Mouse (Mus musculus): ENCODE results near the gene Cyp21a1.
A peak's percentile ranks its signal among the peaks of the same experiment; 100 is the strongest.
"Not testable (repeated sequence)": the region's sequence is repeated elsewhere in the genome, so short reads cannot be mapped to it uniquely, and the experiment has no call there.

Cyp21a1 gene

DNA sequence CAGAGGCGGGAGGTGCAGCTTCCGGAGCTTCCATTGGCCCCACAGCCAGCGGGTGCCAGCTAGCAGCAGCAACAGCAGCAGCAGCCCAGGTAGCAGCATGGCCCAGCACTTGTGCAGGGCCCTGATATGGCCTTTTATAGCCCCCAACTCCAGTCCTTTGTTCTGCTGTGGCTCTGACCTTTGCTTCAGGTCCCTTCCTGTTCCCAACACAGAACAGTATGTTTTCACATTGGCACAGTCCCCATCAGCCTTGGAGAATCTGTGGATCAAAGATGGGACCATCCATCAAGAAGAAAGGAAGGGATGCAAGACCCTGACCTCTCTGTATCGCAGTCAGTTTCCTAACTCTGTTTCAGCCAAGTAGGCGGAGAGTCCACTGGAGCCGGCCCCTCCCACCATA, at the start of gene Cyp21a1:
Cyp21a1 (minus strand) TSS at position 261 of the 400 bp plus-strand sequence.
- DNase-seq (ENCODE audit: extremely low spot score) = not testable (repeated sequence)

DNA sequence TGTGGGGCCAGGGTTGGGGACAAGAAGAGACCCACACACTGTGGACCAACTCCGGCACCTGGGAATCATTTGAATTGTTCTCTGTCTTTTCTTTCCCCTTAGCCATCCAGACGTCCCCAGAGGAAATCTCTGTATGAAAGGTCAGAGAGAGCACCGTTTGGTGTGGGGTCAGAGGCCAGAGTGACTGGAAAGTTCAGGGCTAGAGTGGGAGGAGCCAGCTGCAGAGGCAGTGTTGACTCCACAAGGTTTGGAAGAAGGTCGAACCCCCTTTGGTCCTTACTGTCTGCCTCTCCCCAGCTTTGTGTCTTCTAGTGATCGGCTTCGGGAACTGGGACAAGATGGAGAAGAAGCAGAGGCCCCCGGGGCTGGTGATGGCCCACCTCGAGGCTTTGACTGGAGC, 49.1 kb upstream of the Cyp21a1 start:
- no peak for DNase-seq (ENCODE audit: extremely low spot score)

DNA sequence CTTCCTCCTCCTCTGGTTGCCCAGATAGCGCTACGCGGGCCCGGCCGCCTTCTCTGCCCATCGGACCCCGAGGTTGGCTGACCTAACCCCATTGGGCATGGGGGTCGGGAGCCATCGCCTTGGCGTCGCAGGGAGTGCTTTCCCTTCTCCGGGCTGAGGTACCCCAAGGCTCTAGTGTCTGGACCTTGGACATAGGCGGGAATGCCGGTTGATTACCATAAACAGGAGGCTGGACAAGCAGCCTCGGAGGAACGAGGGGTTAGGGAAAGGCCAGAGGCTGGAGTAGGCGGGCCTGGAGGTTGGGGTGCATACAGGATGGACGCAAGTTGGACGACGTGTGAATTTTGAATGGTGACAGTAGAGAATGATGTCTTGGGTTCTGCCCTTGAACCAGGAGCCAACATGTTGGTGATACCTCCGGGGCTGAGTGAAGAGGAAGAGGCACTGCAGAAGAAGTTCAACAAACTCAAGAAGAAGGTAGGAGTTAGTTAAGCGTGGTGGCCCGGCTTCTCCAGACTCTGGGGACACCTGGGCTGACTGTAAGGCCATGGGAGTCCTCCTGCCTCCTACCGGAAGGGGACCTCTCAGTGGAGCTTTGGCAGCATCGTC, 46.3 kb upstream of the Cyp21a1 start:
- DNase-seq (ENCODE audit: extremely low spot score) = no peak

DNA sequence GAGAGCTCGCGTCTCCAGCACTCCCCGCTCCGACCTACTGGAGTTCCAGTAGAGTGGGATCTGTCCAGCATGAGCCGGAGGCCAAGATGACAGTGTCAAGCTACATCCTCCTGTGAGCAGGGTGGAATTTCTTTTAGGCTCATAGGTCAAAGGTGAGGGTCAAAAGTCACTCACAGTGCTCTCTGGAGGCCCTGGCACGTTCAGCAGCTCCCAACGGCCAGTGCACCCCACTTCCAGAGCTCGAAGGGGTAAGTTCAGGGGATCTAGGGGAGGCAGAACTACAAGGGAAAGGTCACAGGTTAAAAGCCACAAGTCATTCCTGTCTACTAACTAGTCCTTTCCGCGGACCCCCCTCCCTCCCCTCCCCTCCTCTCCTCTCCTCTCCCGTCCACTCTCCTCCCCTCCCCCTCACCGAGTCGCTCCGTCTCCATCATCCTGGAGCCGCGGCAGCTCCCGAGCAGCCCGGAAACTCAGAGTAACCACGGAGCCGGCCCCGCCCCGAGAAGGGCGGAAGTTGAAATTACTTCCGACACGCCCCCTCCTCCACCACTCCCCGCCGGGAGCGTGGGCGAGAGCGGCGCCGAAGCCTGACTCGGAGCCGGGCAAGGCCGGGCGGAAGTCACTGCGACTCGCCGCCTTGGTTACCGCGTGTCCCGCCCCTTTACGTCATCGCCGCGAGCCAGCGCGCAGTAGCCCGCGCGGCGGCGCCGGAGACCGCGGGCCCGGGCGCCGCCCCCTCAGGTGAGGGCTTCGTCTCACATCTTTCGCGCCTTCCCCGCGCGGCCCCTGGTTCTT, 45.6 kb upstream of the Cyp21a1 start, which contains the start of the genes Skiv2l and Nelfe:
Skiv2l (minus strand) TSS at position 489 of the 795 bp plus-strand sequence.
Nelfe (plus strand) TSS at position 670 of the 795 bp plus-strand sequence.
- peak; percentile 98 for DNase-seq (ENCODE audit: extremely low spot score)

DNA sequence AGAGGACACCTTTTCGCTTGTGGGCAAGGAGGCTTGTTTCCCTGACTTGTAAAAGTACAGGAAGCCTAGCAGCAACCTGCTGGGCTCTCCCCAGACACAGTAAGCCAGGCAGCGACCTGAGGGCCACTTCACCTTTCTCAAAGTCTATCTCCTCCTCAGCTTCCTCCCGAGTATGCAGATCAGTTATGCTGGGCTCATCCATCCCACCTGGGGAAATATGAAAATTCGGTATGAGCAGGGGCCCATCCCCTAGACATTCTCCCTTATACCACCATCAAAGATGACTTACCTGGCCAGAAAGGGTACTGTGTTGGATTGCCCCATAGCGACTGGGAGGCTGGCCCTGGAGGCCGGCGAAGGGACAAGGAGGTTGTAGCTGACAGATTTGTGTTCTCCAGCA, 43.3 kb upstream of the Cyp21a1 start:
- no peak for DNase-seq (ENCODE audit: extremely low spot score)

DNA sequence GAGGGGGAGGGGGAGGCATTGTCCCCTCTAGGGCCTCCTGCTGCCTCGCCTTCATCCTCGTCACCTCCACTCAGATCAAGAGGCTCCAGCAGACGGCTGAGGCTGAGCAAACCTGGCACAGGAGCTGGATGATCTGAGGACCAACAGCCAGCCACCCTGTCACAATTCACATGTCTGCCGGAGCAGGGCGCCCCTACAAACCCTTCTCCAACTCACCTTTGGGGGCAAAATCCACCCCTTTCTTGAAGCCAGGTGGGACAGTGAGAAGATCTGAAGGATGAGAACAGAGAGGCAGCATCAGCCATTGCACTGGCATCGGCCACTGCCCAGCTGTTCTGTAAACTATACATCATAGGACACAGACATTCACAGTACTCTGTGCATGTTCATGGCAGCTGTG, 42.8 kb upstream of the Cyp21a1 start:
- no peak for DNase-seq (ENCODE audit: extremely low spot score)

DNA sequence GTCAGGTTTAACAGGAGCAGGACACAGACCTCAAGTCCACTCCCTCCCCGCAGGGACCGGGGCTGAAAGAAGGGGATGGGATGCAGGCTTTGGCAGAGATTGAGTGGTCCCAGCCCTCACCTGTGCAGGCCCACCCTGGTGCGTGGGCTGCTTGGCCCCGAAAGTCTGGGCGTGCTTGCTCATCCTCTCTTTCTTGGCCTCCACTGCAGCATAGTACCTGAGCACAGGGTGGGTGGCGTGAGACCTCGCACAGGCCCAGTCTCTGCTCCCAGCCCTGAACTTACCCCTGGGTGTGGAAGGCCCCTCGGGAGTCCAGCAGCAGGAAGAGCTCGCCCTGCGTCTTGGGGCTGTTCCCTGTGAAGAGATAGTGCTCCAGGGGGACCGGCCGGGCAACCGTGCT, 40.5 kb upstream of the Cyp21a1 start:
- no peak for DNase-seq (ENCODE audit: extremely low spot score)

DNA sequence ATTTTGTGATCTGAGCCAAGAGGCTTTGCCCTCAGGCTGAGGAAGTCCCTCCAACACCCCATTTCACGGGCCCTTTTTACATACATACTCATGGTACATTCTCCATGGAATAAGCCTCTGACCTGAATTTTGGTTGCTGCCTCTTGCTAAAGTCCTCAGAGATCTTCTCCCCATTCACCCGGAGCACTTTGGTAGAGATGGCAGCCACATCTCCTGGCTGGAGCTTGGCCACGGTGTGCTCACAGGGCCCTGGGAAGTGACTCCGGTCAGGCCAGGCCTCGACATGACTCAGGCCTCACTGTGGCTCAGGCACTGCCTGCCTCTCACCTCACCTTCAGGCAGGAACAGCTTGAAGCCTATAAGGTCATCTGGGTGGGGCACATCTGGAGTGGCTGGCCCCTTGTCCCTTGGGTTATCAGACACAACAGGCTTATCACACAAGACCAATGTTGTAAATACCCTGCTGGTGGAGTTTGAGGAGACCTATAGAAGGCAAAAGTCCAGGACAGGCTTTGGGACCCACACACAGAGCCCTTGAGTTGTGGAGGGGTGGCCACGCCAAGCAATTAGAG, 36.5 kb upstream of the Cyp21a1 start:
- no peak for DNase-seq (ENCODE audit: extremely low spot score)

DNA sequence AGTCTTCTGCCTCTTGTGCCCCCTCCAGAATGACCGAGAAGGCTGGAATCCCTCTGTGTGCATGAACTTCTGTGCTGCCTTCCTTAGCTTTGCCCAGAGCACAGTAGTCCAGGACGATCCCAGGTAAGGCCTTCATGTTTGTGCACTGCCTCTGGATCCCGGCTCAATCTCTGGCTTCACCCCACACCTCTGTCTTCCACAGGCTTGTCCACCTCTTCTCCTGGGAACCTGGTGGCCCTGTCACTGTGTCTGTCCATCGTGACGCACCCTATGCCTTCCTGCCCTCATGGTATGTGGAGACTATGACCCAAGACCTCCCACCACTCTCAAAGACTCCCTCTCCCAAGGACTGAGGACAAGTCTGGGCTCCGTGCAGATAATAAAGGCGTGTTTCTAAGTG, 34.4 kb upstream of the Cyp21a1 start:
- DNase-seq (ENCODE audit: extremely low spot score) = no peak

DNA sequence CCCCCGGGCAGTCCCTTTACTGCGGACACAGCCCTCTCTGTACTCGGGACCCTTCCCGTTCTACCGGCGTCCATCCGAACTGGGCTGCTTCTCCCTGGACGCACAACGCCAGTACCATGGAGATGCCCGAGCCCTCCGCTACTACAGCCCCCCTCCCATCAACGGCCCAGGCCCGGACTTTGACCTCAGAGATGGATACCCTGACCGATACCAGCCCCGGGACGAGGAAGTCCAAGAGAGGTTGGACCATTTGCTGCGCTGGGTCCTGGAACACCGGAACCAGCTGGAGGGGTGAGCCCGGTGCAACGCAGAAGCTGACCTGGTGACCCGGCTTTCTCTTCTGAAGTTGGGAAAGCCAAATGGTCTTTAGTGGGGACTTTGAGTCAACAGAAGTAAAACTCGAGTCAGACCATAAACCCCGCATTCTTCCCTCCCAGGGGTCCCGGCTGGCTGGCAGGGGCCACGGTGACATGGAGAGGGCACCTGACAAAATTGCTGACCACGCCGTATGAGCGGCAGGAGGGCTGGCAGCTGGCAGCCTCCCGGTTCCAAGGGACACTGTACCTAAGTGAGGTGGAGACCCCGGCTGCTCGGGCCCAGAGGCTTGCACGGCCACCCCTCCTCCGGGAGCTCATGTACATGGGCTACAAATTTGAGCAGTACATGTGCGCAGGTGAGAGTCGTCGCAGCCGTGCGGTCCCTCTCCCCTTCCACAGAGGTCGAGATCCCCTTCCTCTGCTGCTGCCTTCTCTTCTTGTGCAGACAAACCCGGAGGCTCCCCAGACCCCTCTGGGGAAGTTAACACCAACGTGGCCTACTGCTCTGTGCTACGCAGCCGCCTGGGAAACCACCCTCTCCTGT, 33.3 kb upstream of the Cyp21a1 start:
- DNase-seq (ENCODE audit: extremely low spot score) = no peak

DNA sequence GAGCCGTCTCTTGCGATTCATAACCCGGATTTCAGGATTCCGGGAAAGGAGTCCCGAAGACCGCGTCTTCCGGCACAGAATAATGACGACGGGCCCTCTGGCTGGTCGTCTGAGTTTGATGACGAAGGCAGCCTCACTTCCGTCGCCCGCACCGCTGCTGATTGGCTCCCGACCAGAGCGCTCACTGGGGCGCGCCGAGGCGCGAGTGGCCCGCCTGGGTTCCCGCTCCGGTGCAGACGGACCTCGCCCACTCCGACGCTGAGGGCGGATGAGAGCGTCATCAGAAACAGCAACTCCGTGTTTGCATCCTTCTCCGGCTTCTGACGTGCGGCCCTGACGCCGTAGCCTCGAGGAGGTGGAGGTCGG, 32.5 kb upstream of the Cyp21a1 start, which contains the start of the genes Stk19 and Dxo:
Stk19 (minus strand) TSS at position 90 of the 366 bp plus-strand sequence.
Dxo (plus strand) TSS at position 164 of the 366 bp plus-strand sequence.
- peak; percentile 98 for DNase-seq (ENCODE audit: extremely low spot score)

DNA sequence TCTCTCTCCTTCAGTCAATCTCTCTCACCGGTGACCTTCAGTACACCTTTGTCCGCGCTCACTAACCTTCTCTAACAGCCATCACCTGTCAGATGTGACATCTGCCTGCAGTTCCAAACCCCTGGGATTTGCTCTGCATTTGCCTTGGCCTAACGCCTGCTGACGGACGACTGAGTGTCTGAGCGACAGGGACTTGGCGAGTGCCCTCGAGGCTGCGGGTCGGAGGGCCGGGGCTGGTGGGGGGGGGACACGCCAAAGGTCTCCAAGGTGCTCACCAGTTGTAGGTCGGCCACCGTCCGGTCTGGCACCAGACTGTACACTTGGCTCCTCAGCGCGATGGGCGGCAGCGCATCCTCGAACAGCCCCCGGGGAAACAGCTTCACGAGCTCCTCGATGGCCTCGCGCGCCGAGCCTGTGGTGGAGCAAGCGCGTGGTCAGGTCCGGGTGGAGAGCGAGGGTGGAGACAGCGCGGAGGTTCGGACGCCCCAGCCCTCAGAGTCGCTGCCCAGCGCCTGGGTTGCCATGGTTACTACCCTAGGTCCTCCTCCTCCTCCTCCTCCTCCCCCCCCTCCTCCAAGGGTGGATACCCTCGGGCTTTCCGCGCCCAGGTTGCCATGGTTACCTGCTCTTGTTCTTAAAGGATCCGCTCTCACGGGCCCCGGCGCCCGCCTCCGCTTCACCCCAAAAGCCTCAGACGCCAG, 31.9 kb upstream of the Cyp21a1 start:
- no peak for DNase-seq (ENCODE audit: extremely low spot score)

DNA sequence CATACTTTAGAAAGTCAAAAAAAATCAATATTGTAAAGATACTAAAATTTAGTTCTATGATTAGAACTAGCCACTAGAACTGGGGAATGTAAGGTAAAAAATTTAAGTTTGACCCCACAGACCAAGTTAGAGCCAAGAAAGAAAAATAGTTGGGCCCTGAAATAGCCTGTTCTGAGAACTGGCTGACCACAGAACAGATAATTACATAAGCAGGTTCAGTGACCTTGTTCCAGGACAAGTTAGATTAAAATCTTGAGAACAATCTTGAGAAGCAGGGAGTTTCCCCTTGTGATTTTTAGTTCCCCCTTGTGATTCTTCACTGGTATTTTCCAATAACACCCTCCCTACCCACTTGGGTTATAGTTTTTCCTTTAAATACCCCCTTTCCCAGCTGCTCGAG, 26.4 kb upstream of the Cyp21a1 start:
- not testable (repeated sequence) for DNase-seq (ENCODE audit: extremely low spot score)

DNA sequence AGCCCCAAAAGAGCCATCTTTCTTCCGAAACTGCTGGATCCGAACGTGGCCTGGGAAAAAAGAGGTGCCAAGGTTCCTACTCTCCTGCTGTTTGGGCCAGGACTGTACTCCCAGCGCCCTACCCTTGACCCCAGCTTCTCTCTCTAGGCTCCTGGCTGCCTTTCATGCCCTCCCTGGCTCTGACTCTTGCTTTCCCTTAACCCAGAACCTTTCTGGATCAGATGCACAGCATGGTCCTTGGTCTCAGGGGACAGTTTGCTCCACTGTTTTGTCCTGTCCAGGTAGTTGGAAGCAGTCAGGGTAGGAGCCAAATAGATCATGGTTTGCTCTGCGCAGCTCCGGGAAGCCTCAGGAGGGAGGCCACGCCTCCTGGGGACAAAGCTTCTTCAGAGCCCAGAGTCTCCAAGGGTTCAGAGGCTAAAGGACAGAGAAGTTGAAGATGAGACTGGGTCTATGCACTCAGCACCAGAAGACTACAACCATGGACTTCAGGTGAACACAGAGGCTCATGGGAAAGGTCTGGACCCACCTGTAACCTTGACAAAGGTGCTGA, 10.5 kb upstream of the Cyp21a1 start:
- DNase-seq (ENCODE audit: extremely low spot score) = no peak

DNA sequence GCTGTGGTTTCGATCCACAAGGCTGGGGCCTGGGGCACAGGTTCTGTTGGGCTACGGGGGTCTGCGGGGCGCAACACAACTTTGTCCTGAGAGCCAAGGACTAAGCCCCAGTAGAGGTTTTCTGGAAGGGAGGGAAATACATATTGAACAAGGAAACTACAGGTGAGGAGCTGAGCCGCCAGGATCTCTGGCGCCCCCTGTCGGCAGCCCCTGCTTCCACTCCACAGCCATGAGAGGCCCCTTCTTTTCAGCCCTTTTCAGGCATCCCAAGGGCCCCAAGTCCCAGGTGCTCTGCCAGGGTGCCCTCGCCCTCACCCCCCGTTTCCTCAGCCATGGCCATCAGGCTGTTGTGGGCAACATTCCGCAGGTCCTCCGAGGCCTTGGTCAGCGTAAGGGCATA, 9.4 kb upstream of the Cyp21a1 start:
- DNase-seq (ENCODE audit: extremely low spot score) = not testable (repeated sequence)

DNA sequence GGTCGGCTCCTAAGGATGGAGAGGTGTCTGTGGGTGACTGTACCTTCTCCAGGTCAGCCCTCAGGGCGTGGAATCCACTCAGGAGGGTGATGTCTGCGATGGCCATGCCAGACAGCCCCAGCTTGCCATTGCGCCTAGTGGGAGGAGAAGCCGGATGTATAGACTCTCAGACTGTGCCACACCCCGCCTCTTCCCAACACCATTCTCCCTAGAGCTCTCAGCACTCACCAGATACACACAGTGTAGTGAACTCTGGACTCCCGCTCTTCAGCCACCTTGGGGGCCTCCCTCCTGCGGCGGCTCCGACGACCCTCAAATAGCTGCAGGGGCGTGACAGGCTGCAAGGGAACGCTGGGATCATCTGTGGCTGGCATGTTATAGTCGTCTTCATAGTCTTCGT, 6.9 kb upstream of the Cyp21a1 start:
- no peak for DNase-seq (ENCODE audit: extremely low spot score)

DNA sequence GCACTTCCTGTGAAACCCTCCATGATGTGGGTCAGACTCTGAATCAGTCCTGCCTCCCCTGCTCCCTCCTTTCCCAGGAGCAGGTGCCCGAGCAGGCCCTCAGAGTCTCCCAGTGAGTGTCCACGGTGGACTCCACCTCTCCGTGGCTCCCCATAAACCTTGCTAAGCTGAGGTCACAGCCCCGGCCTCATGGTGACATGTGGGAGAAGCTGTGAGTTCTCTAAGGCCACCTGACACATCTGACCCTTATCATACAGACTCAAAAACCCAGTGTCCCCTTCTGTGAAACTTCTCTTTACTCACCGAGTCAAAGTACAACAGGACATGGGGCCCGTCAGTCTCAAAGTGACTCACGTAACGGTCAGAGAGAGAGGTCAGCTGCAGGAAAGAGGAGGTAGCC, 6.5 kb upstream of the Cyp21a1 start:
- DNase-seq (ENCODE audit: extremely low spot score) = not testable (repeated sequence)

DNA sequence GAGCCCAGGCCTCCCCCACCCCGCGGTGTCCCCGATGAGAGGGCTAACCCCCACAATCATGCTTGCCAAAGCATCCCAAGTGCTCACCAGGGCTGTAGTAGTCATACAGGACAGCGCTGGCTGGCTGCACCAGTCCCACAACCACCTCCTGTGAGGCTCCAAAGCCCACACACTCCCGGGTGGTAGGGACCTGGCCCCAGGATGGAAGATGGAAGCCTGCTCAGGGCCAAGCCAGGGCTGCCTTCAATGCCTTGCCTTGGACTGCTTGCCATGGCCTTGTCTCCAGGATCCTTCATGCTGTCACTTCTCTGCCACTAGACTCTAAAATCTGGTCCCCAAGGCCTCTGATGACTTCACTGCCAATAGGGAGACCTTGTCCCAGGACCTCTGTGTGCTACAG, 6.0 kb upstream of the Cyp21a1 start:
- not testable (repeated sequence) for DNase-seq (ENCODE audit: extremely low spot score)

DNA sequence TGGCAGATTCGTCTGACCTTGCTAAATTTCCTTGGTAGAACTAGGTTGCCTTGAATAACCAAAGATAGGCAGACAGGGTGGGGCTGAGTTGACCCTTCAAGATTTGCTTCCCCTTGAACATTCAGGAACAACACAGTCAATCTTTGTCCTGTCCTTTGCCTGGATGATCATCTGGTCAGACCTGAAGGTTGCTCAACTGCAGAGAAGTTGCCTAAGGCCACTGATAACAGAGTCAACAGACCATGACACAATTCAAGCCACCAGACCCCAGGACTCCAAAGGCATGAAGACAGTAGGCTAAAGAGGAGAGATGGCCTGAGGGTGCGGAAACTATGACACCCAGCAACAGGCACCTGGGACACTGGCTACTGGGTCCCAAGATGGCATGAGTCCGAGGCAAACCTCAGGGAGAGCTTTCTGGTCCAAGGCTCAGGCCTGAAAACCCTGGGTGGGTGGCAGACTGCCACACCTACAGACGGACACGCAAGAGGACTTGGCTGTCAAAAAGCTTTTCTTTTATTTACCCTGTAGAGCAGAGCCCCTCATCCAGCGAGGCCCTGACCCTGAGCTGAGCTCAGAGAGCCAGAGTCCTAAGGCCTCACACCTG, 4.3 kb upstream of the Cyp21a1 start:
- DNase-seq (ENCODE audit: extremely low spot score) = no peak

DNA sequence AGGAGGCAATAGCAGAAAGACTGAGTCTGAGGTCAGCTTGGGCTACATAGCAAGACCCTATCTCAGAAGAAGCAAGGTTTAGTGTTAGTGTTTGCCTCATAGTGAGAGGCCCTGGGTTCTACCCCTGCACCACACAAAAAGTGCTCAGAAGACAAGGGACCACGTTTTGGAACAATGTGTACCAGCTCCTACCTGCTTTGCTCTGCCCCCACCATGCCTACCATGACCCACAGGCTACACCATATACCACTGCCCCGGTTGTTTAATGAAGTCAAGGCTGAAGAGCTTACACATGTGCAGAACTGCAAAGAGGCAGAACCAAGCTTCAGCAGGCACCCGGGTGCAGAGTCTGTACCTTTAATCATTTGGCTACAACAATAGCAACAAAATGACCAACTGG, 2.8 kb upstream of the Cyp21a1 start:
- DNase-seq (ENCODE audit: extremely low spot score) = no peak

All from embryo, embryonic 9.5 days (tissue).